Mouse (Mus musculus): ENCODE measurements around the gene Cyp4f16. TPM values are rescaled to one million over a fixed set of nuclear protein-coding genes. Genes with fewer than 3 reads are reported as not detected.
"Not testable (repeated sequence)": the region's sequence is repeated elsewhere in the genome, so short reads cannot be mapped to it uniquely, and the experiment has no call there.

Cyp4f16 gene
- 31.3 TPM in 2 replicates for polyA plus RNA-seq (2011; ENCODE audit: insufficient read length, low read depth, missing spikeins)

DNA sequence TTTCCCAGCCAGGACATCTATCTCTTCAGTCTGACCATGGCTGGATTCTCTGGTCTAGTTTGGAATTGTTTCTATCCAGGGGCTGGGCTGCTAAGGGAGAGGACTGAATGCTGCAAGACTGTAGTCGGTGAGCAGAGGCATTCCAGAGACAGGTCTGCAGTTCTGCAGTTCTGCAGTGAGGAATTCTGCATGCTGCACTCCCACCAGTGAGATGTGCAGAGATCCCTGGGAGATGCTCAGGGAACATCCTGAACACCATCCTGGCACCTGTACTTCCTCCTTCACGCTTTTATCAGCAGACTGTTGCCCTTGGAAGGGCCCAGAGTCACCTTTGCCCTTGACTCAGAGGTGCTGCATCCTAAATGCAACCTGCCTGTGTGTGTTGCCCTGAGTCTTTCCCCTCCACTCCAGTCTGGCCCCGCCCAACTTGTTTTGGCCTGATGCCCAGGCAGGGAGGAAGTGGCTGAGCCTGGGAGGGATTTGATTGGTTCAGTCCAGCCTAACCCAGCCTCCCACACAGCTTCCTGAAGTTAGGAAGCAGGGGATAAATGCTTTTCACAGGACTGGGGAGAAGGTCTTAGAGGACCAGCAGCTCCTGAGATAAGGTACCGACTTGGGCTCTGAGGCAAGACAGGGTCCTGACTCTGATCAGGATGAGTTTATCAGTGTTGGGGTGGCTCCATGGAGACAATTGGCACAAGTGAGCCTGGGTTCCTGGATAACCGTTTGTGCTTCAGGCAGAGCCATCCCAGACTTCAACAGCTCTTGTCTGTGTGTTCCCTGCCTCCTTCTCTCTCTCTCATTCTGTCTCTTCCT is at the start of gene Cyp4f16:
Gene Cyp4f16, plus strand, starts transcription at position 508 of the 816 bp plus-strand sequence.
- TF ChIP-seq POLR2A (IDR thresholded peaks at IDR 0.05; ENCODE audit: low read depth, low read length), result peak; percentile 95
- H3K4me1 ChIP-seq (ENCODE audit: control insufficient read depth, insufficient read depth, low read length), result not testable (repeated sequence)
- H3K27ac ChIP-seq (ENCODE audit: insufficient read depth, low read length), result peak within 1 kb of the TSS; percentile 0; the same call in 1 of the 2 replicates
- peak within 1 kb of the TSS; percentile 59 for H3K4me3 ChIP-seq (ENCODE audit: insufficient read depth, low read length)

DNA sequence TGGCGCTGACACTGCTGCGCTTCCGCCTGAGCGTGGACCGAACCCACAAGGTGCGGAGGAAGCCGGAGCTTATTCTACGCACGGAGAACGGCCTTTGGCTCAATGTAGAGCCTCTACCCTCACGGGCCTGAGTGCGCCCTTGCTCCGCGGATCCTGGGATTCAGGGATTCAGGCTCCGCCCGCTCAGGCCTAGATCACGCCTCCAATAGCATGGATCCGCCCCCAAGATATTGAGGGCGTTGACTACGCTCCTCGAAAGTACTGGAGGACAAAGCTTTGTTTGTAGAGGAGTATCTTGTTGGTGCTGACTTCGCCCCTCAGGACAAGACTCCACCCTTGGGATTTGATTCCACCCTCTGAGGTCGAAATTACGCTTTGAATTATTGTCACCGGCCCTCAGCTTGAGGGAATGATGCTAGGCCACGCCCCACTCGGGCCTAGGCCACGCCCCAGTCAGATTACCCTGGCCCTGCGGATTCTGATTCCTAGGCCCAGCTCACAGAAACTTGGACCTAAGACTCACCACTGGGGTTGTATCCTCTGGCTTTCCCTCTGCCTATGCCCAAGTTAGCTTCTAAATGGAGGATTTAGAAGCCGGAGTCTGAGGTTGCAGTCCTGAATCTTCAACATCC is 43.9 kb upstream of the Cyp4f16 start:
- peak; percentile 55 for TF ChIP-seq POLR2A (IDR thresholded peaks at IDR 0.05; ENCODE audit: low read depth, low read length)
- no peak for TF ChIP-seq CTCF (IDR thresholded peaks at IDR 0.05; ENCODE audit: borderline replicate concordance, insufficient read depth, low read length)
- no peak overlapping the region for H3K4me3 ChIP-seq (ENCODE audit: insufficient read depth, low read length)
- H3K4me1 ChIP-seq (ENCODE audit: control insufficient read depth, insufficient read depth, low read length), result no peaks in the 10 kb centered on the region
- no peak overlapping the region for H3K27ac ChIP-seq (ENCODE audit: insufficient read depth, low read length)

DNA sequence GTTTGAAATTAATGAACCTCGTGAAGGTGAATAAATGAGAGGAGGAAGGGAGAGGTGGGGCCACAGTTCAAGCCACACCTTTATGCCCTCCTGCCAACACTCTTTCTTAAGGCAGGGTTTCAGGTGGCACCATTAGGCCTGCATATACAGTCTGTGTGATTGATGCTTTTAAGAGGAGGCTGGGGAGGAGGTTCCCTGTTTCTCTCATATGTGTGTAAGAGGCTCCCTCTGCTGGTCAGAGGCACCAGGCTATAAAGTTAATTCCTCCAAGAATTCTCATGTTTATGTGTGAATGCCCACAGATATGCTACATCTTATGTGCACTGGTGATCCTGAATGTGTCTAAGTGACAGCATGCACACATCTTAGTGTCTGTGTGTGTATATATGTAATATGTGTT is 41.8 kb upstream of the Cyp4f16 start:
- Histone ChIP-seq H3K27ac (ENCODE audit: insufficient read depth, low read length) (no peak overlapping the region), H3K4me1 (ENCODE audit: control insufficient read depth, insufficient read depth, low read length) (no peaks in the 10 kb centered on the region), H3K4me3 (ENCODE audit: insufficient read depth, low read length) (no peak overlapping the region)
- TF ChIP-seq CTCF (IDR thresholded peaks at IDR 0.05; ENCODE audit: borderline replicate concordance, insufficient read depth, low read length) (no peak), POLR2A (IDR thresholded peaks at IDR 0.05; ENCODE audit: low read depth, low read length) (no peak)

DNA sequence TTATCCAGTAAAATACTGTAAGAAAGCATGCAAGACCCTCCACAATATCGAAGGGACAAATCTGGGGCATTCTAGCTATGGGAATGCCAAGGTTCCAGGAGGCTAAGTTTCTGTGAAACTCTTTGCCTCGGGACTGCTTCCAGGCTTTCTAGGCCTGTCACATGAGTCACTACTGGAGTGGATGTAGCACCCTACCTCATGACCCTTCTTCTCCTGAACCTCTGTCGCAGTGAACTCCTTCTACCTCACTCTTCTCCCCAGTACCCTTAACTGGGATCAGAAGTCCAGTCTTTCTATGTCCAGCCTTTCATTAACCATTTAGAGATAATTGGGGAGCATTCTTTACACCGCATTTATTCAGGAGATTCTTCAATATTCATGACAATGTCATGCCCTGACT is 35.8 kb upstream of the Cyp4f16 start:
- not testable (repeated sequence) for H3K4me3 ChIP-seq (ENCODE audit: insufficient read depth, low read length)

DNA sequence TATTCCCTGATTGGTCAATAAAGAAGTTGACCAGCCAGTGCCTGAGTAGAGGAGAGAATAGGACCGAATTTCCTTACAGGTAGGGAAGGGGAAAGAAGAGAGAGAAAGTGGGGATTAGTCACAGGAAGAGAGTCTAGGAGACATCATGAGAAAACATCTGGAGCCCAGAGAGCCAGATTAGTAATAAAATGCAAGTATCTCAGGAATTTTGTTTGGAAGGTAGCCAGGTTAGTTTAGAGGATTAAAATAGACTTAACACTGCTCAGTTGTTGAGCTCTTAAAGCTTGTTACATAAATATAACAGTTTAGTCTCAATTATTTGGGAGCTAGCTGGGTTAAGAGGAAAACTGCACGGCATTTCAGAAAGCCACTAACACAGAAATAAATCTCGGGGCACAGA is 35.3 kb upstream of the Cyp4f16 start:
- no peak overlapping the region for H3K4me3 ChIP-seq (ENCODE audit: insufficient read depth, low read length)
- TF ChIP-seq CTCF (IDR thresholded peaks at IDR 0.05; ENCODE audit: borderline replicate concordance, insufficient read depth, low read length) (no peak), POLR2A (IDR thresholded peaks at IDR 0.05; ENCODE audit: low read depth, low read length) (no peak)
- H3K4me1 ChIP-seq (ENCODE audit: control insufficient read depth, insufficient read depth, low read length), result peaks cover 5% of the 10 kb centered on the region
- H3K27ac ChIP-seq (ENCODE audit: insufficient read depth, low read length), result peak overlapping the region; percentile 47; the same call in 1 of the 2 replicates

More for the DNA sequence above, 35.8 kb upstream of the Cyp4f16 start:
- not testable (repeated sequence) for H3K4me1 ChIP-seq (ENCODE audit: control insufficient read depth, insufficient read depth, low read length)
- peak overlapping the region; percentile 7; the same call in 1 of the 2 replicates for H3K27ac ChIP-seq (ENCODE audit: insufficient read depth, low read length)

DNA sequence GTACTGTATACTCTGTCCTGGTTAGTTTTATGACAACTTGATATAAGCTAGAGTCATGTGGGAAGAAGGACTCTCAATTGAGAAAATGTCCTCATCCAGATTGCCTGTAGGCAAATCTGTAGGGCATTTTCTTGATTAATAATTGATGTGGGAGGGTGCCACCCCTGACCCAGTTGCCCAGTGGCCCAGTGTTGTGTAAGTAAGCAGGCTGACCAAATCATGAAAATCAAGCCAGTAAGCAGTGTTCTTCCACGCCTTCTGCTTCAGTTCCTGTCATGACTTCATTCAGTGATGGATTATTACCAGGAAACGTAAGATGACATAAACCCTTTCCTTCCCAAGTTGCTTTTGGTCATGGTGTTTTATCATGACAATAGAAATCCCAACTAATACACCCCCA is 33.2 kb upstream of the Cyp4f16 start:
- peaks cover 5% of the 10 kb centered on the region for H3K4me1 ChIP-seq (ENCODE audit: control insufficient read depth, insufficient read depth, low read length)
- H3K27ac ChIP-seq (ENCODE audit: insufficient read depth, low read length), result no peak overlapping the region
- TF ChIP-seq POLR2A (IDR thresholded peaks at IDR 0.05; ENCODE audit: low read depth, low read length) (no peak), CTCF (IDR thresholded peaks at IDR 0.05; ENCODE audit: borderline replicate concordance, insufficient read depth, low read length) (no peak)
- H3K4me3 ChIP-seq (ENCODE audit: insufficient read depth, low read length), result no peak overlapping the region

DNA sequence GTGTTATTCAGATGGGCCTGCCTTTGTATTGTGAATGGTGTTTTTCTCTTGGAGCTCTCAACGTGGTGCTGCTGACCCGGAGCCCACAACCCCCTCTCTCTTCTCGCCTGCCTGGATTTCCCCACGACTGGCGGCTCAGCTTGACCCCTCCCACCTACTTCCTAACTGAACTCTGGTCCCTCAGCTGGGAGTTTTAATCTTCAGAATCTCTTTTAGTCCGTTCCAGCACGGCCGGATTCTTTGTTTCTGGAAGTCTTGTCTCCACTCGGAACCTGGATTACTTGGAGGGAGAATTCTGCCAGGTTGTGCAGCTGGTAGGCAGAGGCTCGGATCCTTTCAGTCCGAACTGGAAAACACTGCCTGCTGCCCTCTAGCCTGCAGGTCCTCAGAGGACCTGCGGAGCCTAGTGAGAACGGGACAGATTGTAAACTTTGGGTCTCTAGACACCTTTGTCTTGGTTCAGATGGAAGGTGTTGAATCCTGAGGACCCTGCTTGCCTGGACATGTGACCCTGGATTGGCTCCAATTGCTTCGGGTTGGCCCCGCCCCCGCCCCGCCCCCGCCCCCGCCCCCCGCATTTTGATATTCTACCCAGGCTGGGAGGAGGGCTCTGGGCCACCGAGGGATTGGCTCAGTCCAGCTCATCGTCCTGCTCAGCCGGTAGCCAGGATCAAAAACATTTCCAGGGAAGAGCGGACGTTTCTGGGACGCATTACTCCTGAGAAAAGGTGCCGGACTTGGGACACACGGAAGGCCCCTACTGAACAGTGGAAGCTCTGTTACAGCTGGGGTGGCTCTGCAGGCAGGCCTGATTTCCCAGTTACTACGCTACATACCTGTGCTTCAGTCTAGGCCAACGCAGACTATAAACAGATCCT is 30.3 kb upstream of the Cyp4f16 start, which contains the start of gene Cyp4f17:
Gene Cyp4f17, plus strand, starts transcription at position 200 of the 878 bp plus-strand sequence.
- H3K4me3 ChIP-seq (ENCODE audit: insufficient read depth, low read length), result peak within 1 kb of the TSS; percentile 59
- H3K27ac ChIP-seq (ENCODE audit: insufficient read depth, low read length), result peak within 1 kb of the TSS; percentile 90
- TF ChIP-seq POLR2A (IDR thresholded peaks at IDR 0.05; ENCODE audit: low read depth, low read length), result peak; percentile 98
- no peak for TF ChIP-seq CTCF (IDR thresholded peaks at IDR 0.05; ENCODE audit: borderline replicate concordance, insufficient read depth, low read length)
- H3K4me1 ChIP-seq (ENCODE audit: control insufficient read depth, insufficient read depth, low read length), result peaks cover 5% of the 10 kb centered on the region

DNA sequence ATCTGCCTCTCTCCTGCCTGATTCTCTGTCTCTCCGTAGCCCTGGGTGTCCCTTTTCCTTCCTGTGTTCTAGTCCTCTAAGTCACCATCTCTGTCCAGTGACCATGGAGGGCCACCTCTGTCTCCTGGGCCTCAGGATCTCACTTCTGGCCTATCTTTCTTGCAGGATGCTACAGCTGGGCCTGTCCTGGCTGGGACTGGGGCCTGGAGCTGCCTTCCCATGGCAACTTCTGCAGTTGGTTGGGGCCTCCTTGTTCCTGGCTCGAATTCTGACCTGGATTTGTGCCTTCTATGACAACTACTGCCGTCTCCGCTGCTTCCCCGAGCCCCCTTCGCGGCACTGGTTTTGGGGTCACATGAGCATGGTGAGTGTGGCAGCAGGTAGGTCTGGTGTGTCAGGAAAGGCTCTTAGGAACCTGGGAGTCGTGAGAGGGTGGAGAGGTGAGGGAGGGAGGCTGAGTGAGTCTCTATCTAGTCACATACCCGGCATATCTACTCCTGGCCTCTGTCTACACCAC is 29.6 kb upstream of the Cyp4f16 start:
- peak overlapping the region; percentile 59 for H3K4me3 ChIP-seq (ENCODE audit: insufficient read depth, low read length)
- no peak for TF ChIP-seq POLR2A (IDR thresholded peaks at IDR 0.05; ENCODE audit: low read depth, low read length)
- no peak for TF ChIP-seq CTCF (IDR thresholded peaks at IDR 0.05; ENCODE audit: borderline replicate concordance, insufficient read depth, low read length)
- peak overlapping the region; percentile 2; the same call in 1 of the 2 replicates for H3K27ac ChIP-seq (ENCODE audit: insufficient read depth, low read length)
- H3K4me1 ChIP-seq (ENCODE audit: control insufficient read depth, insufficient read depth, low read length), result no peaks in the 10 kb centered on the region; the same call in none of the 2 replicates

DNA sequence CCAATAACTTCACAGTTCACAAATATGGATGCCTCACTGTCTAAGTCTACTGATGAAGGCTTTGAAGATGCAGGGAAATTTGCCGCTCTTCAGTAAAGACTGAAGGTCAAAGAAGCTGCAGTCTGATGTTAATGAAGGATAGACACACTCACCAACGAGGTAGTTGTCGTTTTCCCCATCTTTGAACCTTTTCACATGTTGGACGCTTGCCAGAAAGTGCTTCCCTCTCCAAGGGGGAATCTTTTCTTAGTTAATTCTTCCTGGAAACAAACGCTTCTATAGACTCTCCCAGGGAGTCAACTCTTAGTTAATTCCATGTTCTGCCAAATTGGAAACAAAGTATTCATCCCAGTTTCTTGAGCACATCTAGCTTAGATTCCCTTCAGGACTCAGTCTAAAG is 20.2 kb upstream of the Cyp4f16 start:
- Histone ChIP-seq H3K27ac (ENCODE audit: insufficient read depth, low read length) (no peak overlapping the region), H3K4me1 (ENCODE audit: control insufficient read depth, insufficient read depth, low read length) (no peaks in the 10 kb centered on the region), H3K4me3 (ENCODE audit: insufficient read depth, low read length) (no peak overlapping the region)
- TF ChIP-seq CTCF (IDR thresholded peaks at IDR 0.05; ENCODE audit: borderline replicate concordance, insufficient read depth, low read length), result no peak

All from embryonic fibroblast, embryonic 13.5 days (primary cell).